Mouse (Mus musculus) c-Kit-positive CD71-positive TER-119-positive erythroid progenitor cells, embryonic 14.5 days (primary cell): ENCODE measurements around the gene Ahsa1.
"Not testable (repeated sequence)": the region's sequence is repeated elsewhere in the genome, so short reads cannot be mapped to it uniquely, and the experiment has no call there.

Experiments used
- DNase-seq: peaks from one replicate; pipeline ENCODE4 v3.0.0-alpha.2; 2013; ENCODE audit warnings: low spot score

Gene Ahsa1

DNA sequence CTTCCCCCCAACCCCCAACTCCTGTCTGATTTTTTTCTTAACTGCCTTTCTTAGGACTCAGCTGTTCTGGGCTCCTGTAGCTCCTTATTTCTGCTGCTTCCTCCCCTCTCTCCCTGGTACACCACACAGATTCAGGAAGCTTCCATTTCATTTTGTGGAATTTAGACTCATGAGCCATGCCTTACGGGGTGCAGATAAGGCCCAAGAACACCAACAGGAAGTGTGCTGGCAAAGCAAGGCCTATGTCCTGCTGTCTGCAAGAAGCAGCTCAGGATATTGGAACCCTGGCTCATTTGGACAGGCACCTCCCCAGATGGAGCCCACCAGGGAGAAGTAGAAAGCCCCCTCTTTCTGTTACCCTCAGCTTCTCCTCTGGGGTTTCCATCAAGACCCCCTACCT lies 15.5 kb downstream of the Ahsa1 start:
- no peak for DNase-seq

DNA sequence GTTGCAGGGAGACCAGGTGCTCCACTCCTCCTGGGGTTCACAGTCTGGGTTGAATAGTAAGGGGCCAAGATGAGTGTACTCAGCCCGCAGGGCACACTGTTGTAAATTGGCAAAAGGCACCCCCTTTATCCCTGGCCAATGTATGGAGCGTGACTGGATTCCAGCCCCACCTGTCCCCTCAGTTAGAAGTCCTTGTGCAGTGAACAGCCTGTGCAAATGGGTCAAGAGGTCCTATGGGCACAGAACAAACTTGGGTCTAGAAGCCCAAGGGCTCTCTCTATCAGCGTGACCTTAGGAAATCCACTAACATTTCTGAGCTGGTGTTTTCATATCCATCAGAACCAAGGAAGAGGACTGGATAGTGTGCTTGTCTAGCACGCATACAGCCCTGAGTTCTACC lies 16.5 kb downstream of the Ahsa1 start:
- DNase-seq: no peak

GRCm38 (mm10) chr12:87283706-87284105 lies 17.4 kb downstream of the Ahsa1 start:
- DNase-seq: no peak

DNA sequence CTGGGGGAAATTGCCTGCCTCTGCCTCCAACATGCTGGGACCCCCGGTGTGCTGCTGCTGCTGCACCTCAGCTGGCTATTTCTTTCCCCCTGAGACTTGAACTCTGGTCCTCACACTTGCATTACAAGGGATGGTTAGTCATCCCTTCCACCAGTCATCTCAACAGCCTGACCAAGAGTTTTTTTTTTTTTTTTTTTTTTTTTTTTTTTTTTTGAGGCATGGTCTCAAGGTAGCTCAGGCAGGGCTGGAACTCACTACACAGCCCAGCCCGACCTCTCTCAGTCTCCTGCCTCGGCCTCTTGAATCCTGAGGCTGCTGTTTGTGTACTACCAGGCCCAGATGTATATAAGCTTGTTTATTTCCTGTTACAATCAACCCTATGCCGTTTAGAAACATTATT lies 18.0 kb downstream of the Ahsa1 start:
- DNase-seq: no peak

- DNase-seq: no peak
Measured at GRCm38 (mm10) chr12:87284726-87285125, 18.4 kb downstream of the Ahsa1 start.

- no peak for DNase-seq
Measured at GRCm38 (mm10) chr12:87289100-87289499, 22.8 kb downstream of the Ahsa1 start.

- DNase-seq: no peak
Measured at GRCm38 (mm10) chr12:87293934-87294333, 27.7 kb downstream of the Ahsa1 start.

- DNase-seq: no peak
Measured at GRCm38 (mm10) chr12:87299037-87299656, 32.9 kb downstream of the Ahsa1 start.

DNA sequence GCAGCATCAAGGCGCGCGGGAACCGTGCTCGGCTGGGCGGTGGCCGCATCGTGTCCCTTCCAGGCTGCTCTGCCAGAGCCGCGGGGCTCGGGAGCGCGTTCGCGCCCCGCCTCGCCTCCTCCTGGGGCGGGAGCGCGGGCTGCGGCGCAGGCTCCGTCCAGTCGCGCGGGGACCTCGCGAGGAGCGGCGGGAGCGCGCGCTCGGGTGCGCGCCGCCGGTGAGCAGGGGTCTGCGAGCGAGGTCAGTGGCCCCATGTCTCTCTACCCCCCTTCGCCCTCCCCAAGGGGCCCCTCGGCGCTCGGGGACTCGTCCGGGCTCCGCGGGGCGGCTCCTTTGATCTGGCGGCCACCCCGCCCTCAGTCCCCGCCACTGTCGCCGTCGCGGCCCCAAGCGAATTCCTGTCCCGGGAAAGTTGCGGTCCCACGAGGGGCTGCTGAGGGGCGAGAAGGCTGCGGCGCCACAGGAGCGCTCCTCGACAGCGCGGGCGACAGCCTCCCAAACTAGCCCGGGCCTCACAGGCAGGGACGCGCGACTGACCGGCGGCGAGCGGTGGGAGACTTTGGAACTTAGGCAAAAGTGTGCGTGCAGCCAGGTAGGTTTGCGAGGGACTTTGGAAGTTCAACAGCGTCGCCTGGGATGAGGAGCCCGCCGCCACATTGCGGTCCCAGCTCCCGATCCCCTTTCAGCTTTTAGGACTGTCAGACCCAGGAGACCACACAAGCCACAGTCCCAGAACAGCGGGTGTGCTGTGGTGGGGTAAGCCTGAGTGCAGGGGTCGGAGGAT lies 33.6 kb downstream of the Ahsa1 start, which contains the start of gene Ism2:
Gene Ism2 (minus strand): TSS at position 49 of the 784 bp plus-strand sequence.
- no peak for DNase-seq

GRCm38 (mm10) chr12:87300441-87300690 lies 34.1 kb downstream of the Ahsa1 start:
- DNase-seq: no peak

GRCm38 (mm10) chr12:87301189-87301588 lies 34.9 kb downstream of the Ahsa1 start:
- DNase-seq: no peak

DNA sequence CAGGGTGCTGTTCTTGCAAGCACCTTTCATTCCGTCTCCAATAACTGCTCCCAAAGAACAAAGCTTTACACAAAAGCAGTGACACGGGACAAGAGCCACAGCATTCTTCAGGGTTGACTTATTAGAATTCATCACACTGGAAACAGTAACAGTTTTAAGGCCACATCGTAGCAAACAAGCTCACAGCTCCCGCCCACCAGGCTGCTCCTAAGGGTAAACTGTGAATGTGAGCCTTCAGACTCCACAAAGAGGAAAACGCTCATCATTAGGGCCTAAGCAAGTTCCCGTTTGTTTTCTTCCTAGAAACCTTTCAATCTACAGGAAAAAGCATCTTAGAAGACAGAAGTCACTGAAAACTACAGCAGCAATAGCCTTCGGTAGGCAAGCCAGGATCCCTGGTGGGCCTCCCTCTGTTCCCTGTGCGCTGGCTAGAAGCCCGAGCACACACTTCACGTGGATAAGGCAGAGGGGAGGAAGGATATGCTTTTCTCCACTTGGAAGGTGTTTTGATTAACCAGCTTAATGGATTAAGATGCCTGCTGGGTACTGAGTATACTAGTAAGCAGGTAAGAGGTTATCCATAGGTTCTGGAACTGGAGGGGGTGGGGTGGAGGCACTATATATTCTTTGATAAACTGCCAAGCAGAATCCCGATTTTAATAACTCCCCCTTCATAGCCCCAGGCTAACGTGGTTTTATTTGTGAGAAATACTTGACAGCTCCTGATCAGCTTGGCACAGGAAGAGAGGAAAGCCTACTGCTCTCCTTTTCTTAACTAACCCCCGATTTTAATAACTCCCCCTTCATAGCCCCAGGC lies 39.7 kb downstream of the Ahsa1 start:
- no peak for DNase-seq

GRCm38 (mm10) chr12:87306584-87306844 lies 40.2 kb downstream of the Ahsa1 start:
- not testable (repeated sequence) for DNase-seq

DNA sequence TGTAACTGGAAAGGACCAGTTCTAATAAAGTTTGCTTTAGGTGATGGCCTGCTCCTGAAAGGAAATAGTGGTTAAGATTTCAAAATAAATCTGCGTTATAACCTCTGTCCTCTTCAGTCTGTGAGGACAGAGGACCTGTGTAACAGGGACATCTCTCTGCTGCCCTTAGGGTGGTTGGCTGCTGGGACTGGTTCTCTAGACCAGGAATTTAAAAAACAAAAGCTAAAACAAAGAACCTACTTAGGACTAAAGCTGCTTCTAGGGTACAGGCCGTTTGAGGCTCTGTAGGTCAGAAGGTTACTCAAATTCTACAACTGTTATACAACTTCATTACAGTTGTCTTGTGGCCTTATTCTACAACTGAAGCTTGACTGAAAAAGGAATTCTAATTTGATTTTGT lies 46.8 kb downstream of the Ahsa1 start:
- no peak for DNase-seq

DNA sequence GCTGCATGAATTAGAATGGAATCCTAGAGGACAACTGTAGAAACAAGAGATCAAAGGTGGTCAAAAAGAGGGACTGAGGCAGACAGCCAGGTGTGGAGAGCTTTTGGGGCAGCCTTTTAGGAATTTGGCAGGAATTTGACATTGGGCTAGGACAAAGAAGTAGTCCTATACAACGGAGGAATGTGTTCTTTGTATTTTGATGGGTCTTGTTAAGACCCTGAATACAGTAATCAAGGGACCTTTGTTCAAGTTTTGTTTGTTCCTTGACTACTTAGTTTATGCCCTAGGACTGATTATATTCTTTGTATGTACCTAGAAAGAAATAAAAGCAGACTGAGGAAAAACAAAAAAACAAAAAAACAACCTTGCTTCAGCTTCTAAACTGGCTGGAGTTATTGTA lies 51.7 kb downstream of the Ahsa1 start:
- DNase-seq: no peak

DNA sequence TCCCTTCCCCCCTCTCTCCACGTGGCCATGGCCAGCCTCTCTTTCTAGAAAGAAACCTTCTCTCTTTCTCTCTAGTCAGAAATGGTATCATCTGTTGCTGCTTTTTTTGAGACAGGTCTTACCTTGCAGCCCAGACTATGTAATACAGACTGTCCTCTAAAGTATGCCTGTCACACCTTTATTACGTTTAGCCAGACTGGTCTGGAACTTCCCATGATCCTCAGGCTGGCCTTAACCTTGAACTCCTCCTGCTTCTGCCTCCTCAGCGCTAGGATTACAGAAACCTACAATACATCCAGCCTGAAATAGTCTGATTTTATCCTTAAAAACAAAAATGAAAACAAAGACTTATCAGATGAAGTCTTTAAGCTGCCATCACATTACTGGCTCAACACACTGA lies 53.0 kb downstream of the Ahsa1 start:
- DNase-seq: no peak
